Mouse (Mus musculus) liver, embryonic 14.5 days (tissue): ENCODE data around the gene Cpa5.

Experiments
- CTCF ChIP-seq: IDR thresholded peaks from 2 replicates; pipeline ENCODE4 v1.5.1; 2016; ENCODE audit warnings: antibody characterized with exemption, low read depth, control low read depth
- EP300 ChIP-seq: IDR thresholded peaks from 2 replicates; pipeline ENCODE4 v1.6.1; 2016; ENCODE audit warnings: antibody characterized with exemption, low read depth

DNA sequence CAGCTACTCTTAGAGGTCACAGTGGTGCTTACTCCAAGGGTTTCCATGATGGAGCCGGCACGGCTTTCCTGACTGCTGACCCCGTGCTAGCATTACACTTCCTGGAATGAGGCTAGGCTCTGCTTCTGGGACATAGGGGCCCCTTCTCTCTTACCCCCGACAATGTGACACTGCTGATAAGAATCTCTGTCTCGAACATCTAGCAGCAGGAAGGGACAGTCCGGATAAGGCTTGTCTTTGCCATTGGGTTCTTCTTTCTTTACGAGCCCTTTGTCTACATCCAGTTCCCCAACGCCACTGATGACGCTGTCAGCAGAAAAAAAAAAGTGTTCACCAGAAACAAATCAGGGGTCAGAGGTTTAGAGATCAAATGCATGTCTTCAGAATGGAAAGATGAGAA, 47.8 kb downstream of the Cpa5 start:
- TF ChIP-seq CTCF, result no peak
- TF ChIP-seq EP300, result no peak
